Mouse (Mus musculus) left cerebral cortex, adult 11 months (tissue): ENCODE data around the gene Gm7682.
"Not testable (repeated sequence)": the region's sequence is repeated elsewhere in the genome, so short reads cannot be mapped to it uniquely, and the experiment has no call there.

Experiments used
- DNase-seq: peaks from one replicate; pipeline ENCODE4 v3.0.0; 2022; ENCODE audit warnings: low spot score

Gm7682 gene

DNA sequence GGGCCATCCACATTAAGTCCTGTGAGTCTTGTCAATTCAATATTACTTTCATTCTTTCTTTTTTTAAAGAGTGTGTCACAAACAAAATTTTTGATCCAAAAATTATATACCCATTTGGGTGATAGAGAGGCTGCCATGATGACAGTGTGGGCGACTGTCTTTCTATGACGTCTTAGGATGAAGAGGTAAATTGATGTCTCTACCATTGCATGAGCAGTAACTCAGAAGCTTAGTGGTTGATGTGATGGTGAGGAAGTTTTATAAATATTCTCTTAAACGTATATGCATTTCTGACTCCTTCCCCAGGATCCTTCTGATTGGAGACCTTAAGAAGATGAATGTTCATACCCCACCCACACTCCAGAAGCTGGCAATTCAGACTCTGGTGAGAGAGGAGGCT lies at the start of gene Gm7682:
Gene Gm7682, plus strand, starts transcription at position 301 of the 400 bp plus-strand sequence.
- DNase-seq = not testable (repeated sequence)
